17 mouse cellular contexts compared by ENCODE assay signal in genomic region chr12:72938600-72939490, GRCm38 (mm10). TPM values are rescaled to one million over a fixed set of nuclear protein-coding genes. Genes with fewer than 3 reads are reported as not detected.
DNase-seq lines count a peak whose midpoint lies in the region; ATAC-seq and TF ChIP-seq lines count a peak whose summit lies in the region.
"Had no signal": no experiment of that assay in that cellular context is flagged by ENCODE, and none has a peak within 500 bp of the region (broad histone marks: within the 10 kb centered on the region; RNA-seq: fewer than 3 reads in every experiment).

No protein-coding gene starts in this region.

- H3K36me3 ChIP-seq in hindbrain, embryonic 11.5 days (ENCODE audit: control insufficient read depth, insufficient read depth, low read length): no peaks in the 10 kb centered on the region
- H3K36me3 ChIP-seq in hindbrain, embryonic 14.5 days (replicated peaks; ENCODE audit: control insufficient read depth, insufficient read depth): no peaks in the 10 kb centered on the region
- H3K36me3 ChIP-seq in CH12.LX (replicated peaks in 1 of 2; ENCODE audit: control insufficient read depth in 1 of 2, insufficient read depth in 1 of 2, low read length in 1 of 2): peaks cover 0 to 10% of the 10 kb centered on the region in 2 experiments
- H3K36me3 ChIP-seq in embryonic facial prominence, embryonic 15.5 days: no peaks in the 10 kb centered on the region
- H3K36me3 ChIP-seq: G1E; lung, embryonic 15.5 days had no signal

- 2% methylated on average over 14 of the region's 14 CpGs for WGBS in hindbrain, embryonic 11.5 days
- 1% methylated on average over 14 of the region's 14 CpGs for WGBS in hindbrain, embryonic 14.5 days
- WGBS in embryonic facial prominence, embryonic 15.5 days: 1% methylated on average over 14 of the region's 14 CpGs

- dilution Hi-C loops in CH12.LX (cut with MboI; ENCODE audit: extremely low pct_ligation_motif_present, extremely low pct_unique_long_range_greater_than_20kb, low sequenced_read_pairs): no loop called here

- DNase-seq in cerebellum, postnatal 14 days: peak; percentile 12 to 20
- DNase-seq in cerebellum, adult 9-10 months: no peak
- peak; percentile 66 for DNase-seq in hindbrain, embryonic 11.5 days (ENCODE audit: low spot score)
- DNase-seq in hindbrain, embryonic 14.5 days (ENCODE audit: low spot score): no peak
- DNase-seq in CH12.LX (ENCODE audit: extremely low read depth): no peak
- DNase-seq in left cerebral cortex, postnatal 14 days (ENCODE audit: low spot score in 2 of 2): no peak
- DNase-seq in layer of hippocampus, adult 11-12 months (ENCODE audit: low spot score): no peak
- DNase-seq: cerebellum, postnatal 36 days; right cerebral cortex, postnatal 25 days had no signal

- peaks cover 4% of the 10 kb centered on the region; the same call in 1 of the 2 replicates for H3K4me1 ChIP-seq in hindbrain, embryonic 11.5 days (replicated peaks; ENCODE audit: control insufficient read depth, insufficient read depth, low read length)
- H3K4me1 ChIP-seq in hindbrain, embryonic 14.5 days (replicated peaks; ENCODE audit: control insufficient read depth, insufficient read depth, low read length): no peaks in the 10 kb centered on the region
- H3K4me1 ChIP-seq in CH12.LX (ENCODE audit: control insufficient read depth in 1 of 2, insufficient read depth in 2 of 2): peaks cover 0 to 5% of the 10 kb centered on the region in 2 experiments; a peak in 1 of 4 replicates
- peaks cover 14% of the 10 kb centered on the region for H3K4me1 ChIP-seq in embryonic facial prominence, embryonic 15.5 days
- H3K4me1 ChIP-seq: lung, embryonic 15.5 days had no signal

- no peak overlapping the region for H3K4me2 ChIP-seq in hindbrain, embryonic 11.5 days (replicated peaks; ENCODE audit: low read depth, low read length)
- H3K4me2 ChIP-seq in hindbrain, embryonic 14.5 days (replicated peaks): no peak overlapping the region
- no peak overlapping the region for H3K4me2 ChIP-seq in CH12.LX (ENCODE audit: insufficient read depth, low read depth, poor library complexity, severe bottlenecking)
- peak overlapping the region; percentile 46; the same call in 1 of the 2 replicates for H3K4me2 ChIP-seq in embryonic facial prominence, embryonic 15.5 days (replicated peaks)
- H3K4me2 ChIP-seq: lung, embryonic 15.5 days had no signal

- TF ChIP-seq RAD21 in CH12.LX (IDR thresholded peaks at IDR 0.05; ENCODE audit: low read depth, low read length): no peak

- ATAC-seq in hindbrain, embryonic 11.5 days (ENCODE audit: low FRiP score): no peak
- no peak for ATAC-seq in hindbrain, embryonic 14.5 days (ENCODE audit: low FRiP score)
- ATAC-seq in embryonic facial prominence, embryonic 15.5 days (ENCODE audit: insufficient number of reproducible peaks, low FRiP score, low TSS enrichment, low read depth): no peak

- H3K4me3 ChIP-seq in hindbrain, embryonic 11.5 days (ENCODE audit: low read depth, low read length): 0 out of 2 replicates have a peak overlapping the region, but pooled peaks have one; percentile 14
- no peak overlapping the region for H3K4me3 ChIP-seq in hindbrain, embryonic 14.5 days (replicated peaks; ENCODE audit: low read length)
- no peak overlapping the region for H3K4me3 ChIP-seq in CH12.LX (replicated peaks in 1 of 3; ENCODE audit: low read depth in 2 of 3, low read length in 2 of 3, poor library complexity in 1 of 3)
- H3K4me3 ChIP-seq in embryonic facial prominence, embryonic 15.5 days (replicated peaks): peak overlapping the region; percentile 29; the same call in 1 of the 2 replicates
- H3K4me3 ChIP-seq: lung, embryonic 15.5 days; megakaryocyte, embryonic 14.5 days had no signal

- TF ChIP-seq POLR2A in CH12.LX (IDR thresholded peaks at IDR 0.05; ENCODE audit: low read depth, low read length): no peak

- no peak overlapping the region for H3K9ac ChIP-seq in hindbrain, embryonic 11.5 days (ENCODE audit: low read depth, low read length)
- no peak overlapping the region for H3K9ac ChIP-seq in hindbrain, embryonic 14.5 days
- no peak overlapping the region for H3K9ac ChIP-seq in CH12.LX (ENCODE audit: insufficient read depth, low read depth)
- no peak overlapping the region for H3K9ac ChIP-seq in embryonic facial prominence, embryonic 15.5 days
- H3K9ac ChIP-seq: lung, embryonic 15.5 days had no signal

- TF ChIP-seq EP300 in CH12.LX (IDR thresholded peaks at IDR 0.05; ENCODE audit: low read length): no peak

- in situ Hi-C loops in CH12.LX (cut with MboI; ENCODE audit: low pct_ligation_motif_present, low pct_unique_long_range_greater_than_20kb, low sequenced_read_pairs): no loop called here

- intact Hi-C loops in left cerebral cortex, postnatal 14 days (cut with DNase I): no loop called here

- no peaks in the 10 kb centered on the region for H3K9me3 ChIP-seq in hindbrain, embryonic 11.5 days (ENCODE audit: control insufficient read depth, low read length)
- no peaks in the 10 kb centered on the region for H3K9me3 ChIP-seq in hindbrain, embryonic 14.5 days (ENCODE audit: control insufficient read depth, low read length)
- no peaks in the 10 kb centered on the region for H3K9me3 ChIP-seq in CH12.LX (replicated peaks; ENCODE audit: low read length)
- no peaks in the 10 kb centered on the region for H3K9me3 ChIP-seq in embryonic facial prominence, embryonic 15.5 days (replicated peaks)
- H3K9me3 ChIP-seq: G1E; lung, embryonic 15.5 days; megakaryocyte, embryonic 14.5 days had no signal

- H3K27ac ChIP-seq in hindbrain, embryonic 11.5 days (ENCODE audit: low read depth, low read length): no peak overlapping the region
- no peak overlapping the region for H3K27ac ChIP-seq in hindbrain, embryonic 14.5 days
- no peak overlapping the region for H3K27ac ChIP-seq in CH12.LX (ENCODE audit: insufficient read depth, low read depth)
- no peak overlapping the region for H3K27ac ChIP-seq in embryonic facial prominence, embryonic 15.5 days (replicated peaks)
- H3K27ac ChIP-seq: lung, embryonic 15.5 days had no signal

- H3K79me2 ChIP-seq in CH12.LX (replicated peaks; ENCODE audit: control insufficient read depth, extremely low read depth, insufficient read depth, poor library complexity, severe bottlenecking): no peaks in the 10 kb centered on the region

- H3K27me3 ChIP-seq in hindbrain, embryonic 11.5 days (ENCODE audit: control insufficient read depth, insufficient read depth, low read length): peaks cover 81% of the 10 kb centered on the region
- peaks cover 97% of the 10 kb centered on the region for H3K27me3 ChIP-seq in hindbrain, embryonic 14.5 days (ENCODE audit: control insufficient read depth, insufficient read depth, low read length)
- no peaks in the 10 kb centered on the region for H3K27me3 ChIP-seq in CH12.LX (replicated peaks)
- peaks cover 83% of the 10 kb centered on the region for H3K27me3 ChIP-seq in embryonic facial prominence, embryonic 15.5 days

- TF ChIP-seq CTCF in CH12.LX (conservative IDR thresholded peaks at IDR 0.05 in 1 of 2, IDR thresholded peaks at IDR 0.05 in 1 of 2; ENCODE audit: low read depth in 2 of 2, low read length in 2 of 2): no peak

TF ChIP-seq in CH12.LX, 34 proteins besides CTCF, POLR2A, EP300 and RAD21:
- no peak for TF ChIP-seq CHD1 (IDR thresholded peaks at IDR 0.05; ENCODE audit: low read depth, low read length)
- peak; percentile 77 for TF ChIP-seq ZNF384 (IDR thresholded peaks at IDR 0.05; ENCODE audit: low read depth, low read length)
- no peak for TF ChIP-seq KAT2A (IDR thresholded peaks at IDR 0.05; ENCODE audit: insufficient replicate concordance, low read length)

RNA-seq across cellular contexts. Expression of gene Six6, which starts 0.8 kb away (rescaled TPM):
- 0.09 TPM in 1 of 2 replicates, not detected in the other for polyA plus RNA-seq in hindbrain, embryonic 11.5 days (2014; fragmentation: Nextera tagmentation; extraction: Ambion mirVana)
- polyA plus RNA-seq in hindbrain, embryonic 14.5 days (2014; fragmentation: Nextera tagmentation; extraction: Ambion mirVana): not detected in 2 replicates
- total RNA-seq in CH12.LX (2012; rRNA removed) (0.04 and 0.13 TPM in 2 replicates), CH12.LX (2014; rRNA removed) (not detected in 2 replicates)
- polyA plus RNA-seq in CH12.LX (2012; ENCODE audit: insufficient read length, low read depth): 0.61 and 0.87 TPM in 2 replicates
- polyA plus RNA-seq in embryonic facial prominence, embryonic 15.5 days (2015; fragmentation: Nextera tagmentation; extraction: Ambion mirVana): 0.08 TPM in 1 of 2 replicates, not detected in the other
- total RNA-seq in left cerebral cortex, postnatal 14 days (2021): not detected
- total RNA-seq: gastrocnemius, postnatal 4 days; left cerebral cortex, postnatal 25 days had no signal
- polyA plus RNA-seq: G1E; large intestine, adult 2 months; lung, embryonic 15.5 days; neural tube, embryonic 14.5 days had no signal

RNA-seq across cellular contexts. Expression of gene 4930447C04Rik, which starts 1.7 kb away (rescaled TPM):
- 2.1 TPM in 2 replicates for polyA plus RNA-seq in hindbrain, embryonic 11.5 days (2014; fragmentation: Nextera tagmentation; extraction: Ambion mirVana)
- 5.3 and 6.1 TPM in 2 replicates for polyA plus RNA-seq in hindbrain, embryonic 14.5 days (2014; fragmentation: Nextera tagmentation; extraction: Ambion mirVana)
- total RNA-seq in CH12.LX (2012; rRNA removed): 0.55 and 0.89 TPM in 2 replicates
- 0.52 and 0.74 TPM in 2 replicates for total RNA-seq in CH12.LX (2014; rRNA removed)
- polyA plus RNA-seq in CH12.LX (2012; ENCODE audit: insufficient read length, low read depth): 0.74 and 0.85 TPM in 2 replicates
- 4.3 and 5.5 TPM in 2 replicates for polyA plus RNA-seq in embryonic facial prominence, embryonic 15.5 days (2015; fragmentation: Nextera tagmentation; extraction: Ambion mirVana)
- 1 to 10 TPM; 6.8 to 7.9 TPM for total RNA-seq in left cerebral cortex, postnatal 14 days (2021)
- polyA plus RNA-seq: G1E; large intestine, adult 2 months had no signal

Comparison
In these comparisons a context has a peak if more than half of its experiments do, and no peak if none do; other contexts are left out.
1. DNase-seq: peak in cerebellum, postnatal 14 days (2 of 2) and hindbrain, embryonic 11.5 days (single experiment); none in cerebellum, adult 9-10 months (single experiment), hindbrain, embryonic 14.5 days (single experiment), CH12.LX (single experiment), left cerebral cortex, postnatal 14 days (0 of 2) and layer of hippocampus, adult 11-12 months (single experiment).
2. H3K4me3 ChIP-seq: peak in hindbrain, embryonic 11.5 days (single experiment) and embryonic facial prominence, embryonic 15.5 days (single experiment); none in hindbrain, embryonic 14.5 days (single experiment) and CH12.LX (0 of 3).